15 mouse cellular contexts compared by ENCODE assay signal in genomic region chr13:30834349-30834748, GRCm38 (mm10).
DNase-seq lines count a peak whose midpoint lies in the region; ATAC-seq and TF ChIP-seq lines count a peak whose summit lies in the region.
"Had no signal": no experiment of that assay in that cellular context is flagged by ENCODE, and none has a peak within 500 bp of the region (broad histone marks: within the 10 kb centered on the region; RNA-seq: fewer than 3 reads in every experiment).

No protein-coding gene starts in this region.

- no peak for ATAC-seq in heart, embryonic 13.5 days (ENCODE audit: extremely low read depth, insufficient number of reproducible peaks, low FRiP score, low TSS enrichment)
- ATAC-seq in inflammation-experienced regulatory T-cells, adult 6 months: peak; percentile 39

- DNase-seq in heart, postnatal 36 days: no peak
- peak; percentile 40 to 47 for DNase-seq in spleen, adult 2 months (ENCODE audit: low read depth in 1 of 2, low spot score in 2 of 2)
- no peak for DNase-seq in spleen, postnatal 14 days (ENCODE audit: low spot score in 2 of 2)
- peak; percentile 59 for DNase-seq in naive thymus-derived CD4-positive, alpha-beta T cell, adult 2 months (ENCODE audit: low read depth)
- DNase-seq in adrenal gland, postnatal 14 days: no peak
- no peak for DNase-seq in neural tube, embryonic 10.5 days (ENCODE audit: extremely low spot score, low spot score)
- DNase-seq: adrenal gland, postnatal 36 days; cerebellum, adult 9-11 months; kidney, postnatal 14 days; right cerebral cortex, postnatal 25 days had no signal

- peaks cover 23% of the 10 kb centered on the region for H3K4me1 ChIP-seq in heart, embryonic 13.5 days
- peaks cover 11% of the 10 kb centered on the region for H3K4me1 ChIP-seq in spleen, adult 2 months (ENCODE audit: control insufficient read depth, insufficient read depth, insufficient read length)
- H3K4me1 ChIP-seq: embryonic facial prominence, embryonic 15.5 days; hindbrain, embryonic 12.5 days had no signal

- no peak for TF ChIP-seq CTCF in spleen, adult 2 months (IDR thresholded peaks at IDR 0.05; ENCODE audit: extremely low read depth, insufficient read depth, insufficient read length, insufficient replicate concordance)

- no peaks in the 10 kb centered on the region for H3K9me3 ChIP-seq in heart, embryonic 13.5 days
- H3K9me3 ChIP-seq: embryonic facial prominence, embryonic 15.5 days; hindbrain, embryonic 12.5 days had no signal

- H3K9ac ChIP-seq in heart, embryonic 13.5 days: no peak overlapping the region
- H3K9ac ChIP-seq: embryonic facial prominence, embryonic 15.5 days; hindbrain, embryonic 12.5 days had no signal

- no peak overlapping the region for H3K27ac ChIP-seq in heart, embryonic 13.5 days (replicated peaks)
- H3K27ac ChIP-seq in spleen, adult 2 months (ENCODE audit: insufficient read depth, low read length): peak overlapping the region; percentile 68; the same call in 1 of the 2 replicates
- H3K27ac ChIP-seq: embryonic facial prominence, embryonic 15.5 days; hindbrain, embryonic 12.5 days had no signal

- H3K4me2 ChIP-seq in heart, embryonic 13.5 days: 0 out of 2 replicates have a peak overlapping the region, but pooled peaks have one; percentile 1
- H3K4me2 ChIP-seq: embryonic facial prominence, embryonic 15.5 days; hindbrain, embryonic 12.5 days; midbrain, embryonic 11.5 days had no signal

- H3K4me3 ChIP-seq in heart, embryonic 13.5 days: no peak overlapping the region
- H3K4me3 ChIP-seq in spleen, adult 2 months (ENCODE audit: extremely low read depth, insufficient read depth, insufficient read length): peak overlapping the region; percentile 50; the same call in 1 of the 2 replicates
- H3K4me3 ChIP-seq: embryonic facial prominence, embryonic 15.5 days; hindbrain, embryonic 12.5 days had no signal

- 66% methylated on average over 6 of the region's 6 CpGs for WGBS in heart, embryonic 13.5 days
- under 1% methylated on average over 6 of the region's 6 CpGs for WGBS in spleen, adult 2 months

- intact Hi-C loops in heart, postnatal 36 days (cut with DNase I): no loop called here

- no peaks in the 10 kb centered on the region for H3K36me3 ChIP-seq in heart, embryonic 13.5 days
- H3K36me3 ChIP-seq in spleen, adult 2 months (ENCODE audit: control insufficient read depth, insufficient read depth, low read length): no peaks in the 10 kb centered on the region
- H3K36me3 ChIP-seq: embryonic facial prominence, embryonic 15.5 days had no signal

- no peak for TF ChIP-seq POLR2A in spleen, adult 2 months (IDR thresholded peaks at IDR 0.05; ENCODE audit: low read depth, low read length)

- no peaks in the 10 kb centered on the region for H3K27me3 ChIP-seq in heart, embryonic 13.5 days (replicated peaks)
- no peaks in the 10 kb centered on the region for H3K27me3 ChIP-seq in spleen, adult 2 months (ENCODE audit: control insufficient read depth, insufficient read depth, low read length)
- H3K27me3 ChIP-seq: embryonic facial prominence, embryonic 15.5 days; hindbrain, embryonic 12.5 days had no signal

Comparison
In these comparisons a context has a peak if more than half of its experiments do, and no peak if none do; other contexts are left out.
1. DNase-seq: peak in spleen, adult 2 months (2 of 2) and naive thymus-derived CD4-positive, alpha-beta T cell, adult 2 months (single experiment); none in heart, postnatal 36 days (0 of 2), spleen, postnatal 14 days (0 of 2), adrenal gland, postnatal 14 days (single experiment) and neural tube, embryonic 10.5 days (single experiment).